Mouse (Mus musculus) heart, embryonic 11.5 days (tissue): ENCODE data around the gene Prima1. TPM values are rescaled to one million over a fixed set of nuclear protein-coding genes. Genes with fewer than 3 reads are reported as not detected.

Source experiments
- ATAC-seq: fragments of 200-750 bp; cut with Nextera tagmentation; replicated peaks from 2 replicates; pipeline ENCODE4 v1.8.0; 2017; ENCODE audit warnings: moderate library complexity; ENCODE audit not compliant: insufficient number of reproducible peaks, low FRiP score, low TSS enrichment
- H3K27ac ChIP-seq: fragments of 300-500 bp; sonication (generic); 2 replicates; pipeline ENCODE4 v1.5.1; 2014; ENCODE audit warnings: mild to moderate bottlenecking, low read depth, low read length
- H3K27me3 ChIP-seq: fragments of 300-500 bp; sonication (generic); 2 replicates; pipeline ENCODE4 v1.6.1; 2014; ENCODE audit warnings: mild to moderate bottlenecking, low read length, mixed read lengths; ENCODE audit not compliant: control insufficient read depth, insufficient read depth
- H3K36me3 ChIP-seq: fragments of 300-500 bp; sonication (generic); 2 replicates; pipeline ENCODE4 v1.6.1; 2014; ENCODE audit warnings: mild to moderate bottlenecking, low read length, moderate library complexity, mixed read lengths; ENCODE audit not compliant: control insufficient read depth, insufficient read depth
- H3K4me1 ChIP-seq: fragments of 300-500 bp; sonication (generic); 2 replicates; pipeline ENCODE4 v1.6.1; 2014; ENCODE audit warnings: low read length; ENCODE audit not compliant: control insufficient read depth, insufficient read depth
- H3K4me2 ChIP-seq: fragments of 300-500 bp; sonication (generic); 2 replicates; pipeline ENCODE4 v1.6.1; 2014; ENCODE audit warnings: mild to moderate bottlenecking, moderate library complexity
- H3K4me3 ChIP-seq: fragments of 300-500 bp; sonication (generic); 2 replicates; pipeline ENCODE4 v1.5.1; 2014; ENCODE audit warnings: low read depth, low read length
- H3K9ac ChIP-seq: fragments of 300-500 bp; sonication (generic); 2 replicates; pipeline ENCODE4 v1.6.1; 2014; ENCODE audit warnings: mild to moderate bottlenecking, low read depth, low read length, moderate library complexity
- H3K9me3 ChIP-seq: fragments of 300-500 bp; sonication (generic); replicated peaks from 2 replicates; pipeline ENCODE4 v1.6.1; 2016; ENCODE audit warnings: low read length; ENCODE audit not compliant: control insufficient read depth
- WGBS: fragments of 180-500 bp; shearing (Covaris S2); extraction: QIAGEN DNeasy Blood & Tissue Kit; methylation state at CpG from one replicate; pipeline ENCODE4 v1.1.7; 2014; ENCODE audit not compliant: insufficient replicate concordance; 5-methylcytosine and 5-hydroxymethylcytosine counted together
- polyA plus RNA-seq: library from polyadenylated mRNA; unstranded; fragments of >200 nt; fragmentation: Nextera tagmentation; extraction: Ambion mirVana; gene quantifications from 2 replicates; pipeline ENCODE4 v1.2.1, GENCODE M21; 2014

Gene Prima1
- polyA plus RNA-seq, 1 experiment from 2014 or later: 0.19 TPM

DNA sequence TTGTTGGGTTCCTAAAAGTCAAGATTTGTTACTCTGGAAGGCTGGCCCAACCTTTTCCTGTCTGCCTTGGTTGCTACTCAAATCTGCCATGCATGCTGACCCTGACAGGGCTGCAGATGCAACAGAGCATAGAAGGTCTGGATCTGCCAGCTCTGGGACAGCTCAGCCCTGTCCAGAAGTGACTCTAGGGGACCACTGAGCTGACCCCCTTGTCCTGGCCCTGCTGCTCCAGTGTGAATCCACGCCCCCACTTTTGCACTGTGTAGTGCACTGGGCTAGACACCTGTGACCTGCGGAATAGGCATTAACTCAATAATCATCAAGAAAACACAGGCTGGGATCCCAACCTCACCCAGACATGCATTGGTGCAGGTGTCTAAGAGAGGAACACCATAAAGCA lies 27.2 kb downstream of the Prima1 start:
- Histone ChIP-seq H3K4me3 (no peak overlapping the region), H3K9ac (no peak overlapping the region), H3K27me3 (no peaks in the 10 kb centered on the region), H3K9me3 (no peaks in the 10 kb centered on the region), H3K36me3 (no peaks in the 10 kb centered on the region), H3K4me2 (no peak overlapping the region), H3K4me1 (no peaks in the 10 kb centered on the region), H3K27ac (no peak overlapping the region)
- 89% methylated on average over 2 of the region's 2 CpGs for WGBS
- no peak for ATAC-seq

DNA sequence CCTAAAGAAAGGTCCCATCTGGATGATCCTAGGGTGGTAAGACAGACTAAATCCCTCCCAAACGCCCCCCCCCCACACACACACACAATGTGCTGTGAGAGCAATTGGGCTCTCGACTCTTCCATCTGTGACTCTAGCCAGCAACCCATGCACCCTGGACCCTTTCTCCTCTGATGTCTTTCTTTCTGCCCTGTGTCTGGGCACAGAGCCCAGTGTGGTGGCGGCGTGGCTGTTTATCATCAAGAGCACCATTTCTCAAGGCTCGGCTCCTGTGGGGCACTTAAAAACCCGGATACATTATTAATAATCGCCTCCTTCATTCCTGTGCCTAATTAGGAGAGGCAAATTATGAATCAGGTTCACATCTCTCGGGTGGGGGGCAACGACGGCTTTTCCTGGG lies 27.7 kb downstream of the Prima1 start:
- 54% methylated on average over 10 of the region's 10 CpGs for WGBS
- Histone ChIP-seq H3K4me2 (no peak overlapping the region), H3K9ac (no peak overlapping the region), H3K36me3 (no peaks in the 10 kb centered on the region), H3K4me3 (no peak overlapping the region), H3K9me3 (no peaks in the 10 kb centered on the region), H3K27ac (no peak overlapping the region), H3K27me3 (no peaks in the 10 kb centered on the region), H3K4me1 (no peaks in the 10 kb centered on the region)
- ATAC-seq: no peak

DNA sequence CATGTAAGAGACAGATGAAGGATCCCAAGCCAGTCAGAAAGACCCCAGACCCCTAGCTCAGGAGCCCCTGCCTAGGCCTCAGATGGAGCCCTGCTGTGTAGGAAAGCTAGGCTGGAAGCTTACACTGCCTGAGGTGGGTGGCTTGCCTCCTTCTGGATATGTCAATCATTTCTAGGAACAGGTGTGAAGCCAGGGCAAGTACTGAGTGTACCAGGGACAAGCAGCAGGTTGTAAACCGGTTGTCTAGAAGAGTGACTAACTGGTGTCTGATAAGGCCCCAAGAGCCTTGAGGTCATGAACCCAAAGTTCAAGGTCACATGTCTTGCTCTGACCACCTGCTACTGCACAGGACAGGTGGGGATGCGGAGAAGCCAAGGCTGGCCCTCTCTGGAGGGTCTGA lies 28.4 kb downstream of the Prima1 start:
- Histone ChIP-seq H3K9me3 (no peaks in the 10 kb centered on the region), H3K27ac (no peak overlapping the region), H3K9ac (no peak overlapping the region), H3K27me3 (no peaks in the 10 kb centered on the region), H3K4me1 (no peaks in the 10 kb centered on the region), H3K4me3 (no peak overlapping the region), H3K4me2 (no peak overlapping the region), H3K36me3 (no peaks in the 10 kb centered on the region)
- 68% methylated on average over 2 of the region's 2 CpGs for WGBS
- no peak for ATAC-seq

DNA sequence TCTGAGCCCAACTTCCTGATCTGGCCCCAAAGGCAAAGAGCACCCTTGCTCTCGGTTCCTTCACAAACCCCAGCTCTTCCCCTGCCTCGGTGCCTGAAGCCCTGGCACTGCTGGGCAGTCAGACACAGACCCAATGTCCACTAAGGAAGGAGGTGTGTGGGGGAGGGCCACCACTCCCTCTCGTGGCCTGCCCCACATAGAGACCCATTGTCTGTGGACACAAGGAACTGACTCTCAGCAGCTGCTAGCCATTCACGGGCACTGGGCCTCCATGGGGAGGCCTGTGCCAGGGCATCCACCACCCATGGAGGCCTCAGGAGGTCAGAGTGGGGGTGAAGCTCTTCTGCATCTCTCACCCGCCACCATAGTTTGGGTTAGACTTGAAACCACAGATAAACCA lies 30.9 kb downstream of the Prima1 start:
- Histone ChIP-seq H3K4me3 (no peak overlapping the region), H3K9me3 (no peaks in the 10 kb centered on the region), H3K27me3 (no peaks in the 10 kb centered on the region), H3K27ac (no peak overlapping the region), H3K4me2 (no peak overlapping the region), H3K36me3 (no peaks in the 10 kb centered on the region), H3K4me1 (no peaks in the 10 kb centered on the region), H3K9ac (no peak overlapping the region)
- 72% methylated on average over 5 of the region's 5 CpGs for WGBS
- no peak for ATAC-seq

DNA sequence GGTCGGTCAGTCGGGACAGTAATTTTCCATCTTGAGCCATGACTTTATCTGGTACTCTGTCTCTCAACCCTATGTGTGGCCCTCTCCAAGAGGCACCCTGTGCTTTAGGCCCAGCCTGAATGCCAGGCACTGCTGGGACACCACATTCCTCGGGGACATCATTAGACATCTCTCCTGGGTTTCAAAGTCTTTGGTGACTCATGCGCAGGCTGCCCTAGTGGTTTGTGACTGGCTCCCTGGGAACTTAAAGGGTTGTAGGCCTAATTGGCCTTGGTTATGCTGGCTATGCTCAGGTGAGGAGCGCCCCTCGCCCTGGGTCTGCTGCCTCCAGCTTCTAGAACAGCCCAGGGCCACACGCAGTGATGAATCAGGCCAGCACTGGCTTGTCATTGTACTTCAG lies 32.4 kb downstream of the Prima1 start:
- no peak overlapping the region for H3K4me3 ChIP-seq

DNA sequence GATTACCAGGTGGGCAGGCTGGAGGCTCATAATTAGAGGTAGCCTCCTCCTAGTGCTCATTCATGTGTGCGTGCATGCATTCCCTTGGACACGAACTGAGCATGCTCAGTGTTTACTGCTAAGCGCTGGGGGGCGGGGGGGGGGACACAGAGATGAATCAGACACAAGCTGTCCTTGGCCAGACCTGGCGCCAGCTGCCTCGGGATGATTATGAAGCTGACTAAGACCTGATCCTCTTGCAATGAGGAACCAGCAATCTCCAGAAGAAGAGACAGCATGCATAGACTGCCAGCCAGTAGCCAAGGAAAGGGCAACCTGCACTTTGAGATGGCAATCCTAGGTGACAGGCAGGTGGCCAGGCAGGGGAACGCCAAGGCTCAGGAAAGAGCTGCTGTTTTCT lies 36.4 kb downstream of the Prima1 start:
- 67% methylated on average over 7 of the region's 7 CpGs for WGBS
- no peak for ATAC-seq

More for the DNA sequence above, 32.4 kb downstream of the Prima1 start:
- Histone ChIP-seq H3K9ac (no peak overlapping the region), H3K9me3 (no peaks in the 10 kb centered on the region), H3K4me1 (no peaks in the 10 kb centered on the region), H3K27me3 (no peaks in the 10 kb centered on the region), H3K4me2 (no peak overlapping the region), H3K36me3 (no peaks in the 10 kb centered on the region), H3K27ac (no peak overlapping the region)
- ATAC-seq: no peak; the same call in 1 of the 2 replicates
- 83% methylated on average over 7 of the region's 7 CpGs for WGBS

DNA sequence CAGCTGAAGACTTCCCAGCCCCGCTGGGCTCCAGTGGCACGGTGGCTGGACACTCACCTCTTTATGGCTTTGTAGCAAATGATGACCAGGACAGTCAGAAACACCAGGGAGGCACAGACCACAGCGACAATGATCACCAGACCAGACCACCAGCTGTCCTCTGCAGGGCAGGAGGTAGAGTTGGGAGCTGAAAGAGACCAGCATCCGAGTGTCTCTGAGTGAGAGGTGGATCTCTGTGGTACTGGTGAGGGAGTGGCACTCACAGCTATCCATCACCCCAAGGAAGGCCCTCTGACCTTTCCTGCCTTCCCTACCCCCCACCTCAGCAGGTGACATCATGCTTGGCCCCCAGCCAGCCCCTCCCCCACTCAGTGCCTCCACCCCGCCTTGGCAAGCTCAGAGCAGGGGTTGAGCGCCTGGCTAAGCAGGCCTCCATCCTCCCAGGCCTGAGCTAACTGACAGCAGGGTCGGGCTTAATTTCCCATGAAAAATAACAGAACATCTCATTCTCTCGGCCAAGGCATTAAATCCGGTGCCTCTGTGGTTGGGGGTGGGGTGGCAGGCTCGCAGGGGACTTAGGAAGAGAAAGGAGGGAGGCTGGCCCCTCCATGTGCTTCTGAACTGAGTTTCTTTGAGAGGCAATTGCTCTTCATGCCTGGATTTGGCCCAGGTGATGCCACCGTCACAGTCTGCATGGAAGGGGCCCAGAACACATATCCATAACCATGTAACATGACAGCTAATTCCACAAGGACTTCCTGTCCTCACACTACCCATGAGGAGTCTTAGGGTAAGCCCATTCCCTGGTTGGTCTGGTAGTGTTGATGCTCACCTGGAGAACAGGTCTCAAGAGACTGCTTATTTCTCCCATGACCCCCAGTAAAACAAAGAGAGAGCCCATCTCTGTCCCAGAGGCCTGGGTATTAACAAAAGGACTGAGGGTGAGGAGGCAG lies 39.1 kb downstream of the Prima1 start:
- Histone ChIP-seq H3K36me3 (no peaks in the 10 kb centered on the region), H3K27ac (no peak overlapping the region), H3K4me2 (no peak overlapping the region), H3K9ac (no peak overlapping the region), H3K9me3 (no peaks in the 10 kb centered on the region), H3K4me3 (no peak overlapping the region), H3K27me3 (no peaks in the 10 kb centered on the region), H3K4me1 (peaks cover 6% of the 10 kb centered on the region)
- 0 out of 2 replicates have a peak, but pooled peaks have one; percentile 49 for ATAC-seq
- 33% methylated on average over 11 of the region's 11 CpGs for WGBS

More for the DNA sequence above, 36.4 kb downstream of the Prima1 start:
- no peak overlapping the region for H3K4me3 ChIP-seq
- no peaks in the 10 kb centered on the region for H3K27me3 ChIP-seq
- H3K4me1 ChIP-seq: peaks cover 6% of the 10 kb centered on the region
- H3K4me2 ChIP-seq: no peak overlapping the region
- no peaks in the 10 kb centered on the region for H3K9me3 ChIP-seq
- H3K27ac ChIP-seq: no peak overlapping the region
- no peaks in the 10 kb centered on the region for H3K36me3 ChIP-seq
- H3K9ac ChIP-seq: no peak overlapping the region

DNA sequence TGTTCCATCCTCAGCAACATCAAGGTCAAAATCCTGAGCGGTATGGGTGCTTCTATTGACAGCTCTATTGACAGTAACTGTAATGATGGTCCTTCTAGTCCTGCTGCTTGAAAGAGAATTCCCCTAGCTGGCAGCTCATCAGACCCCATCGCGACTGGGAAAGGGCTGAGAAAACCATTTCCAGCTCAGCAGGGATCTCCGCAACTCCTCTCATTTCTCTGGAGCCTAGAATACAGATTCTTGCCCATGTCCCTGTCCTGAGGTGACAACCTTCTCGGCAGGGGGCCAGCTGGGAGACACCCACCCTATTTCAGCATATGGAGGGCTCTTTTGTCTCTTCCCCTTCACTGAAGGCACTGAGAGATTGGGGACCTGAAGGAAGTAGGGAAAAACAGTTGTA lies 49.0 kb downstream of the Prima1 start:
- no peak overlapping the region for H3K4me3 ChIP-seq
- H3K4me2 ChIP-seq: no peak overlapping the region
- ATAC-seq: no peak
- H3K27ac ChIP-seq: no peak overlapping the region
- WGBS: 32% methylated on average over 5 of the region's 5 CpGs
- 0 out of 2 replicates have a peak, but pooled peaks cover 3% of the 10 kb centered on the region for H3K27me3 ChIP-seq
- H3K4me1 ChIP-seq: peaks cover 10% of the 10 kb centered on the region
- no peaks in the 10 kb centered on the region for H3K36me3 ChIP-seq
- H3K9me3 ChIP-seq: no peaks in the 10 kb centered on the region
- no peak overlapping the region for H3K9ac ChIP-seq

DNA sequence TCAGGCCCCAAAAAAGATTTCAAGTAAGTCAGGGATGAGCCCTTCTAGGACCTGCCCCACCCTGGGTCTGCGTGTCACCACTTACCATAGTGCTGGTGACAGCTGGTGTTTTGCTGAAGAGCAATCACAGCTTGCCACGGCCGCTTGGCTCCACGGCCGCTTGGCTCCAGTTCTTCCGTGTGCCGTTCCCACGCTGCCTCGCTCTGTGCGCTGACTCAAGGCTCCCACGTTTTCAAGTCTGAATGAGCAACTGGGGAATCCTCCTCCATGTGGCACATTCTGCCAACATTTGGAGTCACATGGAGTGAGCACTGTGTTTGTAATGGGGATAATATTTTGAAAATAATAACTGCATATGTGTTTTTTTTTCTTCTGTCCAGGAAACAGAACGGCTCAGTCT lies 52.2 kb downstream of the Prima1 start:
- Histone ChIP-seq H3K9ac (no peak overlapping the region), H3K4me3 (no peak overlapping the region), H3K36me3 (no peaks in the 10 kb centered on the region), H3K27ac (no peak overlapping the region), H3K4me1 (peaks cover 10% of the 10 kb centered on the region), H3K4me2 (no peak overlapping the region), H3K9me3 (no peaks in the 10 kb centered on the region), H3K27me3 (0 out of 2 replicates have a peak, but pooled peaks cover 3% of the 10 kb centered on the region)
- WGBS: 56% methylated on average over 12 of the region's 12 CpGs
- ATAC-seq: no peak
